Mouse (Mus musculus): ENCODE data around the gene Zfp800. TPM values are rescaled to one million over a fixed set of nuclear protein-coding genes. Genes with fewer than 3 reads are reported as not detected.

The Zfp800 gene
- total RNA-seq, 2 experiments from 2014 or later, result 25.5 to 27.5 TPM

DNA sequence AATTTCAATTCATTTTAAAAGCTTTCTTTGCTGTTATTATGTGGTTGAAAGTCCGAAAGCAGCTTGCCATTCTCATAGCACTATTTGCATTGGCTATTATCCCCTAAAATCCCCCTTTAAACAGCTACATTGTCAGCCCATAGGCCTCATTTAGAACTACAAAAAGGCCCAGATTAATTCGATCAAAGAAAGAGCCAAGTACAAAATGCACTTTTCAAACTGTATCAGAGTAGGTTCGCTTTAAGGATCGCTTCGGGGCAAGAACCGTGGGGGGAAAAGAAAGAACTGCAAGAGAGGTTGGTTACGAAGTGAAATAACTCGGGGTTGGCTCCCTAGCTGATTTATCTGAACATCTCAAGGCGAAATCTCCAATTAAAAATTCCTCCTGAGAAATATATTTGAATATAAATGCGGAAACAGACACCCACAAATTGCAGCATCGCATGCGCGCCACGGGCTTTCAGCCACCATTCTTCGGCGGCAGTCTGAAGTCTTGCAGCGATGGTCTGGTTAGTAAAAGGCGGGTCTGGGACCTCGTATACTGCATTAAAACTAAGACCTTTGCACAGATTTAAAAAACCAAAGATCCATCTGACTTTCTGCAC is 850 bp downstream of the Zfp800 start:
- DNase-seq, result no peak

DNA sequence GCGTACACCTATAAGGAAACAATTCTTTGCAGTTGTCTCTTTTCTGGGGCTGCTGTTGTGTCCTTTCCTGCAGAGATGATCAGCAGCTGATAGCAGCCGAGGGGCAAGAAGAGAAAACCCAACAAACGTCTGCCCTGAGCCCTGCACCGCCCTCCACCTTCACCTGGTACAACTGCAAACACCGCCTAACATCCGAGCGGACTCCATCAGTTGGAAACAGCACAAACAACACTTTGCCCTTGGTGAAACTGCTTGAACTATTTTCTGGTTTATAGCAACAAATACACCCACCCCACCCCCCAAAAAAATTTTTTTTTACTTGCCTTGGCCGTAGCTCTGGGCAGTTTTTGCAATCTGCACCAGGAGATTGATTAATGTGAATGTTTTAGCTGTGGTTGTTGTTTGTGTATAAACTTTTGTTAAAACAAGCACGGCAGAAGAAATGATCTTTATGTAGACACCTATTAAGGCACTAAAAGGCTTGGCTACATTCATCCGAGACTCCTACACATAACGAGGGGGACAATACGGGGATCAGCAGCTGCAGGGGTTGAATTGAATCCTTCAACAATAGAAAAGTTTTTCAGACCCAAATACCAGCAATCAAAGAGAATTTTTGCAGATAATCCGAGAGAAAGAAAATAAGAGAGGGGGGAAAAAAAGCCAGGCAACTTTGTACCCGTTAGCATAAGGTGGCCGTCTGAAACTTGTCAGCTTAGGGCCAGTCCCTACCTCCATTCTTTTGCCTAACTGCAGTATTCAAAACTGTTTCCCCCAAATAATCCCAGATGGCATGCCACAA is 1.6 kb downstream of the Zfp800 start:
- DNase-seq, result no peak

DNA sequence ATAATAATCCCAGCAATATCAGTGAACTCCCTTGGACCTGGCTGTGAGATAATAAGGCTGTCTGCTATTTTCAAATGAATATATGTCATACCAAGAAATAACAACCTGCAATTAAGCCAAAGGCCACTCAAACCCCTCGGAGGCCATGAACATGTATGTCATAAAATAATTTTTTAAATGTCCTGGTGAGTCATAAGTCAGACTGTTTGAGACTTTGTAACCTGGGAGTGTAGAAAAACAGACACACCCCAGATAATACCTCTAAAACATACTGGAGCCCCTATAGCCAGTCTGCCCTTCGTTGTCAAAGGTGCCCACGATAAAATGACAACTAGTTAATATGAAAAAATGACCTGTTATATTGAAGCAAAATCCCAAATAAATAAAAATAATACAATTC is 8.8 kb downstream of the Zfp800 start:
- no peak for DNase-seq

DNA sequence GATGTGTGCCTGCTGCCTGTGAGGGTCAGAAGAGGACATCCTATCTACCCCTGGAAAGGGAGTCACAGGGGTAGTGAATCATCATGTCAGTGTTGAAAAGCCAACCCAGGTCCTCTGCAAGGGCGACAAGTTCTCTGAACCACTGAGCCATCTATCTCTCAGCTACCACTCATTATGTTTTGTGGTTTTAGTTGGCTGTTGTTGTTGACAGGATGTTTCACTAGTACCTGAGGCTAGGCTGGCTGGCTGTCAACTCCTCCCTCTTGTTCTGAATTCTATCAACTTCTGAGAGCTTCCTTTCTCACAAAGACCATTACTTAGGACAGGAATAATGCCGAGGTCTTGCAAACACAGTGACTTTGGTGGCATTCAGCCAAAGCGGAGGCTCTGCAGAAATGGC is 12.6 kb downstream of the Zfp800 start:
- DNase-seq, result no peak

DNA sequence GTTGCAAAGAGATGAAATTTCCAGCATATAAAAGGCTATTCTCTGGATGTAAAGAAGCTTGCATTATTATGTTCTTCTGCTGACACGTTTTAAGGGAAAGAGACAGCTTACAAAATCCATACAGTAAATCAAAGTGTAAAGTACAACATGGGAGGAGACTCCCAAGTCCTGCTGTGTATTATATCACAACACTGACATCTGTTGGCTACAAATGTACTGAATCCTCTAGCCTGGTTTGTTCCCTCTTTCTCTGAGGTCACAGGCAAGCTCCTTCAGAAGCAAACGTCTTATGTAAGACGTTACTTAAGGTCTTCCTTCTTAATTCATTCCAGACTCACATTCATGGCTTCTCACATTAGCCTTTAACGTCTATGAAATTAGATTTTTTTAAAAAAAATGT is 15.8 kb downstream of the Zfp800 start:
- no peak for DNase-seq

DNA sequence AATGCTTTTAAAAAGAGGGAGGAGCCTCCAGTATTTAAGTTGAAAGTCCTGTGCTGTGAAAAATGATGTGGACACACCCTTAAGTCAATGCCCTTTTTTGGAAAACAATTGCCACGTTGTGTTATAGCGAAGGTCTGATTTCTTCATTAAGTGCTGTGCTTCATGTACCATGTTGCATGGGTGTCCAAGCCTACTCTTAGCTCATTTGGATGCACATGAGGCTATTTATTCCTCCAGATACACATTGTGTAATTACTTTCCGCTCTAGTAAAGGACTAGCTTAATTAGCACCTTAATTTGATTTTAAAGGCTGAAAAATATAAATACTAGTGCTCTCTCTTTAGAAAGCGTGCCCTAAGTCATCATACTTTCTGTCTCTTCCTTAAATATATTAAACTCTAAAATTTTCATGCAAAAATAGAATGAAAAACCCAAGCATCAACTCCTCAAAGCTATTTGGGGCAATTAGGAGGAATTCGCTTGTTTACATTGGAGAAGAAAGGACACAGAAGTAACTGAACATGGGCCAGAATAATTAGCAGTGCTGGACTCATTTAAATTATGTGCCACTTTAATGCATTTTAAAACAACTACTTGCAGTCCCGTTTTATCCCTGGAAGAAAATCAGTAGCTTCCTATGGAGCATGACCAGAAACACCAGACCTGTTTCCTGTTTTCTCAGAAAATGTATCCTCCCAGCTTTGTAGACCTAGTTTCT is 27.7 kb downstream of the Zfp800 start:
- DNase-seq, result no peak

DNA sequence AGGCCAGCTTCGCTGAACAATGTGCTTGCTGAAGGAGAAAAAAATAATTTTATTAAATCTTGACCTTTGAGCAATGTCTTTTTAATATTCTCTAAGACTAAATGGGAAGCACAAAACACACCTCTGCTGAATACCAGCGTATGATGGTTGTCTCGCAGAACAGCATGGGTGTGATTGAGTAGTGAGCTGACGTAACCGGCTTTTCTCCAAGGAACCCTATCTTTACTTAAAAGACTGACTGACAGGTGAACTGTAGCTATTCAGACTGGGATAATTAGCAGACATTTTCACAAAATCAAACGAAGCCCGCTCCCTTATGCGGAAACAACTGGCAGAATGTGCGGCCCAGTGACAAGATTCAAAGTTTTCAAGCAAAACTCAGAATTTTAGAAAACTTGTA is 30.2 kb downstream of the Zfp800 start:
- DNase-seq, result no peak

DNA sequence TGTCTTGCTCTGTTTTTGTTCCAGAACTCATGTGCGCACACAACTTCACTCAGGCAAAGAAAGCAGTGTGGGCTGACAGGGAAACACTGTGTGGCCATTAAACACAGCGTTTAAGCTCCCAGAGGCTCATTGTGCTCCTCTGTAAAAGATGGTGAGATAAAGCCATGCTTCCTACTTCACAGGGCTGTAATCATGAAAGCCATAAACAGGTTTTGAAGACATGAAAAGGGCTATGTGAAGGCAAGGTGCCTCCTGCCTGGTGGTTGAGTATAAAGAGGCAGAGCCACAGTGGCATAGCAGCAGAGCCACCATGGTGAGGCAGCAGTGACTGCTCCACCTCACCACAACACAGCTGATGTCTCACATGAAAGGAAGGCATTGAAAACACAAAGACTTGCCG is 46.7 kb downstream of the Zfp800 start:
- DNase-seq, result no peak

DNA sequence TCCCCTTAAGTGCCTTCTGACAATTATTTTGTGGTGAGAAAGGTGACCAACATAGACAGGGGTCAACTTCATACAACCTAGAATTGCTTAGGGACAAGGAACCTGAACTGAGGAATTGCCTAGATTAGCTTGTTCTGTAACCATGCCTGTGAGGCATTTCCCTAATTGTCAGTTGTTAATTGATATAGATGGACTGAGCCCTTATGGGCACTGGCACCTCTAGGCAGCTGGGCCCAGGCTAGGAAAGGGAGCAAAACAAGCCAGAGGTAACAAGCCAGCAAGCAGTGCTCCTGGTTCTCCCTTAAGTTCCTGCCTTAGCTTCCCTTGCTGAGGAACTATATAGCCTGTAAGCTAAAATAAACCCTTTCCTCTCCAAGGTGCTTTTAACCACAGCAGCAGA is 52.1 kb downstream of the Zfp800 start:
- no peak for DNase-seq

DNA sequence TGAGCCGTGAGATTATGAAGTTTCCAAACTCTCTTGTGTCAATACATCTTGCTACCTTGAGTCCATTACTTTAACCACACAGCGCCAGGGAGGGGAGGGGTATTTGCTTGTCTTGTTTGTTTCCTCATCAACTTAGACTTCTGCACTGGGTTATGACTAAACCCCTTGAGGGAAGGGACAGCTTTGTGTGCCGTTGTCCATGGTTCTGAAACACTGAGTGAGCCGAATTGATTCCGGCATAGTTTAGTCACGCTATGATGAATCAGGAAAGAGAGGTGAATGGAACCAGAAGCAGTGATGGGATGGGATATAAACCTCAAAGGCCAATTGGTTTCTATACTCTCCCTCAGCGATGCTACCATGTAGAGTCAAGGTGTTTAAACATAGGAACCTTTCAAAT is 52.6 kb downstream of the Zfp800 start:
- peak in 1 of 2 experiments; percentile 35 for DNase-seq

DNA sequence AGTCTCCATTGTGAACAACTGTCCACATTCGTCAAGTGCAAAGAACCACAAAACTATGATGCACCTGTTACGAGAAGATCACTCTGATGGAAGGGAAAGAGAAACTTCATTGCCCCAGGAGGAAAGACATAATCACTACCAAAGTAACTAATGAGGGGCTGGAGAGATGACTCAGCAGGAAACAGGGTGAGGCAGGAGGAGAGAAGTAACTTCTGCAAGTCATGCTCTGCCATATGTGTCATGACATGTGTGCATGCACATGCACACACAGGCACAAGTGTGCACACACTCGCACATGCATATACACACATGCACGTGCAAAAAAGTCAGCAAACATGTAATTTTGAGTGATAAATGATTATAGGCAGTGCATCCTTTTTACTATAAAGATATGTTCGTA is 54.9 kb downstream of the Zfp800 start:
- no peak for DNase-seq

DNA sequence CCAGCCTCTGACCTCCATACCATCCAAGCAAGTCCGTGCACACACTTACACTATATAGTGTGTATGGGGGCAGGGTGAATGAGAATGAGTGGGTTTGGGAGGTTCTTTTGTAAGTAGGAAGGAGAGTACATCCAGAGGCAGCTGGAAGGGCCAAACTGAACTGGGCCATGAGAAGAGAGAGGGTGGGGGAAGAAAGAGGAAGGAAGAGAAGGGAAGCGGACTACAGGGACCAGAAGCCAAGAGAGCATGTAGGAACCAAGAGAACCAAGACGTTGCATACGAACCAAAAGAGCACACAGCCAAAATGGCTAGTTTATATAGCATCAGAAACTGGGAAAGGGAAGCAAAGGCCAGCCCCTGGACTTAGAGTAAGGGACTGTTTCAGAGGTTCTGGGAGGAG is 56.6 kb downstream of the Zfp800 start:
- DNase-seq, result no peak

DNA sequence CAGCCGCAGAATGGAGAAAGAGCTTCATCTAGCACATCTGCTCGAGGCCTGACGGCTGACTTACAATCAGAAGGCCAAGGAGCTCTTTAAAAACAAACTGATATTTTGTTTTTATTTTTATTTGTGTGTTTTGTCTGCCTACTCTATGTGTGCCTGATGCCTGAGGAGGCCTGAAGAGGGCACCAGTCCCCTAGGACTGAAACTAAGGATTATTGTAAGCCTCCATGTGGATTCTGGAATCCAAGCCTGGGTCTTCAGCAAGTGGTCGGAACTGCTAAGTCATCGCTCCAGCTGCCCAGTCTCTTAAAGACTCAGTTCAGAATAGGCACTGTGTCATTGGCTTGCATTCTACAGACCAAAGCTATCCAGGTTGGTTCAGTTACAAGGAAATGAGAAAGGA is 58.4 kb downstream of the Zfp800 start:
- DNase-seq, result peak in 1 of 2 experiments; percentile 7

DNA sequence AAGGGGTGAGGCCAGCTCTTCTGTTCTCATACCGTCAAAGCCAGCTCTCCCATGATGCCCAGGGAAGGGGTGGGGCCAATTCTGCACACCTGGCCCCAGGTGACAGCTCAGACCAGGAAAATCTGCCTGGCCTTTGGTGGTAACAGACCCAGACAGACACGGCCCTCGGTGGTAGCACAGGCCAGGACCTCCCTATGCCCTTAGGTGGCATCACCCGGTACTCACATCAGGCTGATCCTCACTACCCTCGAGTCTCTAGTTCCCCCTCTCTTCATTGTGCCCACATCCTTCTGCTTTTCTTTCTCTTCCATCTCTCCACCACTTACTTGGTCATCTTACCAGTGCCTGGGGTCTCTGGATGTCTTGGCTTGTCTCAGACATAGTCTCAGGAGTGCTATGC is 64.1 kb downstream of the Zfp800 start:
- DNase-seq, result no peak

DNA sequence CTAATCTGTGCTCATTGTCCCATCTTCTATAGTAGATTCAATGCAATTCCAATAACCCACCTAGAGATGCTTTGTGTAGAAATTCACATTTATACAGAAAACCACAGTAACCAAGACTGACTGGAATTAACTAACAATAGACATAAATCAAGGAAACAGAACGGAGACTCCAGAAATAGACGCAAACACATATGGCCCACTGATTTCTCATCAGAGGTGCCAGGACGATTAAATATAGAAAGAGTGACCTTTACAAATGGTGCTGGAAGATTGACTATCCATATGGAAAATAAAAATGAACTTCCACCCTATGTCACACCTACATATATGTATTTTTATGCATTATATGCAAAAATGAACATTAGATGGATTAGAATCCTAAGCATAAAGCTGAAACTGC is 65.3 kb downstream of the Zfp800 start:
- DNase-seq, result no peak

DNA sequence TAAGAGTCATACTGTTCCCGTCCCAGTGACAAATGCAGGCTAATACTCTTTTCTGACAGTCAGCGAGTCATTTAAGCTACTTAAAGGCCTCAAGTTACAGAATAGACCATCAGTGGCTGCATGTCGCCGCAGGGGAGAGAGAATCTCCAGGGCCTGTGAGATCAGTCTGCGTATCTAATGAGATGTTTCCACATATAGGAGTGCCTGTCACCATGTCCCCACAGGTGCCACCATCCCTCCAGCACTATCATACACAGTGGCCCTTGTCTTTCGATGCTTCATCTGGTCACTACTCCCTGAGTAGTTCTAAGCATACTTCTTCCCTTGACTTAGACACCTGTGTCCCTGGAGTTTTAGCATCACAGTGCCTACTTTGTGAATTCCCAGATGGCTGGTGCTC is 68.0 kb downstream of the Zfp800 start:
- DNase-seq, result no peak

DNA sequence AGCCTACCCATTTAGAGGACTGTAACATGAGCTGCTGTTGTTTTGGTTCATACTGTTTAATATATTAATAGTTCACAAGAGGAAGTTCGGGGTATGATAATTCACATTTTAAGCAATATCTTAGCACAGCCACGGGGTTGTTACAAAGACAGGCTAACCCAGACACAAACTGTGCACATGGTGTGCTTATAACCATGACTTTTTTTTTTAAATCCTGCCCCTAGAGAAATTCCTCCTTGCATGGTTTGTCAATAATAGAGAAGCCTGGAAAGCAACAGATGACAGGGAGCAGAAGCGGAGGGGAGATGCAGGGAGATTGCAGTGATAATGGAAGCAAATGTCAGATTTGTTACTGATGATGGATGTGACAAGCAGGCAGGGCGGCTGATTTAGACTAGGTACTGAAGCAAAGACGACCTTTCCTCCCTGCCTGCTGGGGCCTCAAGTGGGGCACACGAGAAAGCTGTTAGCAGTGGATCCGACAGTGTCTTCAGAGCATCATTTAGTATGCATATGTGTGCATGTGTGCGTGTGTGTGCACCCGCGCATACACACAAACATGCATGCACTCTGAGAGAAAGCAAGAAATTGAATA is 68.7 kb downstream of the Zfp800 start:
- no peak for DNase-seq

DNA sequence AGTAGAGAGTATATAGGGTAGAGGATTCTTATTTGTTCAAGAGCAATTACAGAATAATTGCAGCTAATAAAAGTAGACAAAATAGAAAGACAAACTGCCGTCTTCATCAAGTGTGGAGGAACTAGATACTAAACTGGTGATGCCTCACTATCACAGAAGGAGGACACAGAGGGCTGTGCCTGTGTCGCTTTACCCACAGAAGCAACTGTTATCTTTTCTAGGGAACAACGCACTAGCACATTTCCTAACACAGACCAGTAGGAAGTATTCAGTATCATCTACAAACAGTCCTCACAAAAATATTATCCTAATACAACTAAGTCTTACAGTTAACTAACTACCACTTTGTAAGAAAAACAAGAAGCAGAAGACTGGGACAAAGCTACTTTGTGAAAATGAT is 71.1 kb downstream of the Zfp800 start:
- DNase-seq, result no peak

DNA sequence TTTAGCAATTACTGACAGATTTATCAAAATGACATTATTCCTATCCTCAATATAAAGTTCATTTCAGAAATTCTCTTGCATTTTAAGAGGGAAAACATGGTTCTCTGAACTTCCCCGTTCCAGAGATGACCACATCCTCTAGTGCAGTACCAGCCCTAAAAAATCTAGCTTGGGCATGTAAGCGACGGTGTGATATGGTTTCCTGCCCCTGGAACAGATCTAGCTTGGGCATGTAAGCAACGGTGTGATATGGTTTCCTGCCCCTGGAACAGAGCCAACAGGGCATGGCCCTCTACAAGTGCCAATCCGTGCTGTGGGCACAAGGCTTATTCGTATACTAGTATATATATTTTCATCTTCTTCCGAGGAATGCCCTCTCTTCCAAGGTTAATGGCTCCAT is 75.4 kb downstream of the Zfp800 start:
- DNase-seq, result no peak

DNA sequence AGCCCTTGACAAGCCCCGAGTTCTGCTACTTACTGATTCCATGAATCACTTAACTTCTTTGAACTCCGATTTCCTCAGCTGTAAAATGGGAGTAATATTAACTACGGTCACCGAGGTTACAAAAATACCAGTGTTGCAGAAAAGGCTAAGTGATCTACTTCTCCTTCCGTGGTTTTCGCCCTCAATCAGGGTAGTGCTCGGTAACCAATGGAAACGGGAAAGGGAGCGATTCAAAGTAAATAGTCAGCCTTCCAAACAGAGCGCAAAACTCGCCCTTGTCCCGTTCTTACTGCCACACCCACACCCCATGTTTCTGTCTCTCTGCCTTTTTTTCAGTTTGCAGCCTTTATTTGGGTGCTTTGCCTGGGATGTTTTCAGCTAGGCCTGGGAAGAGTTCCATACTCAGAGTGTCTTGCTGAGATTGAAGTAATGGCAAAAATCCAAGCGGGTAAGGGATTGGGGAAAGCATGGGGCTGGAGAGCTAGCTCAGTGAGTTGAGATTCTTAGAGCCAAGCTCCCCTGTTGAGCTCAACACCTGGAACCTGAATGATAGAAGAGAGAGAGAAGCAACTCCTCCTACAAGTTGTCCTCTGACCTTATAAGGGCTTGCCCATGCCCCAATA is 78.0 kb downstream of the Zfp800 start:
- no peak for DNase-seq

DNA sequence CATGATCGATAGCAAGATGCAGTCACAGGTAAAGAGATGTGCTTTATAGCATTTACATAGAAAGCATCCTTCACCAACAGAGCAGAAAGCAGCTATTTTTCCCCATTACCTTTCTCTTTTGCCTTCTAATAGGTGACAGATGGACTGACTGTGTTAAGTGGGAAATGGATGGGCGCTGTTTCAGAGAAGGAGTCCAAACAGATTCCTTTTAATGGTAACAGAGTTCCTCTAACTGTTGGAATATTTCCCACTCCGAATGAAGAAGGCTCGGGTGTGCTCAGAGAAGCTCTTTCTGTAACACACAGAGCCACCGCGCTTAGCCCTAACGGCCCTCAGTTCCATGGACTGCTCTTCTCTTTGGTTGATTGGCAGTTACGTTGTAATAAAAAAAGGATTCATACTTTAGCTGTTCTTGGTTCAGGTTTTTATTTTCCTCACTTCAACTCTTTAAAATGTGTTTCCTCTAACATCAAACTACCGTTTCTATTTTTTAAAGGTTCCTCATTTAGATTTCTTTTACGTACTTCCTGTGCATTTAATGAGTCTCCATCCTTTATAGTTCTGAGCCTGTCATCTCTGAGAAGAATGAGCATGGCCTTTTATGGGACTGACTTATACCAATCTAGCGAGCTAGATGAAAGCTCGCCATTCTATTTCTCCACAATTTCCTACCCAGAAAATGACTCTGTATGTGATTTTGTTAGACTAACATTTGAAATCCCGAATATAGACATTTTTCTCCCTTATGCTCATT is 78.8 kb downstream of the Zfp800 start:
- DNase-seq, result no peak

DNA sequence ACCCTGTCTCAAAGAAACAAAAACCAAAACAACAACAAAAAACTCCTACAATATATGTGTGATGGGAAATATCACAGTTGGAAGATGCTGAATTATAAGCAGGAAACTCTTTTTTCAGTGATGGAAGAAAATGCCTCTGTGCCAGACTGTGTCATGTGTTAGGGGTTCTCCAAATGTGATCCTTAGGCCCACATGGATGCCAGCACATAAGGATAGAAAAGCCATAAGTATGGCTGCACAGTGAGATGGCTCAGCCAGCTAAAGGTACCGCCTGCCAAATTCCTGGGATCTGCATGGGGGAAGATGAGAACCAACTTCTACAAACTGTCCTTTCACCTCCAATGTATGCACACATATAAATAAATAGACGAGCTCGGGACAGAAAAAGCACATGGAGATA is 82.6 kb downstream of the Zfp800 start:
- no peak for DNase-seq
